Mouse (Mus musculus): Measurements from ENCODE around the gene Arsg.
A peak's percentile ranks its signal among the peaks of the same experiment; 100 is the strongest.

Arsg gene

GRCm38 (mm10) chr11:109495771-109496474, 22.7 kb downstream of the Arsg start:
- peak; percentile 63 for DNase-seq

- DNase-seq: no peak
Measured at GRCm38 (mm10) chr11:109496475-109496993, 23.4 kb downstream of the Arsg start.

DNA sequence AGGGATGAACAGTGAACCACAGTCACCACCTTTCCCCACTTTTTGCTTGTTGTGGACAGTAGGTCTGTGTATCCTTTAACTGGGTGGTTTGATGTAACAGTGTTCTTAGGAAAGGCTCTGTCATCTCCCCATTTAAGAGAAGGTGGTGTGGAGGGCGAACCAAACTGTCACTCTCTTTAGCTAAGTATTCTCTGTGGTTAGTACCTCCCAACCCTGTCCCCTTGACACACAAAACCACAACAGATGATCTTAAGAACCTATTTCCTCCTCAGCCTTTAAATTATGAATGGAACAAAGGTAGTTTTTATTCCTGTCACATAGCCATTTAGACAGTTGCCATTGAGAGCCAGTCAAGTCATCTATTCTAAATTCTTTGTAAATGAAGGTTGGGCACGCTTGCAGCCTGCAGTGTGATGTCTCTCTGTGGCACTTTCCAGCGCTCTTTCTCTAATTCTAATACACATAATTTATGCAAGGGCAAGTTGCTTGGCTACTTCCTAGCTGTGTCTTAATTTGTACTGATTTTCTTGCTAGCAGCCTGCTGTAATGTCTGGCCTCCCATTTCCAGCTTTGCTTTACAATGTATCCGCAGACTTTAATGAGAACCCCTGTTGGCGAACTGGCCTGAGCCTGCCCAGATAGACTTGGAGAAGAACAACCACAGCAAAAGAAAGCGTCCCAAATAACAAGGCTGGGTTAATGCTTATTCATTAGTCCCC, 24.0 kb downstream of the Arsg start:
- DNase-seq: no peak

- DNase-seq: no peak
Measured at GRCm38 (mm10) chr11:109497990-109498389, 24.8 kb downstream of the Arsg start.

DNA sequence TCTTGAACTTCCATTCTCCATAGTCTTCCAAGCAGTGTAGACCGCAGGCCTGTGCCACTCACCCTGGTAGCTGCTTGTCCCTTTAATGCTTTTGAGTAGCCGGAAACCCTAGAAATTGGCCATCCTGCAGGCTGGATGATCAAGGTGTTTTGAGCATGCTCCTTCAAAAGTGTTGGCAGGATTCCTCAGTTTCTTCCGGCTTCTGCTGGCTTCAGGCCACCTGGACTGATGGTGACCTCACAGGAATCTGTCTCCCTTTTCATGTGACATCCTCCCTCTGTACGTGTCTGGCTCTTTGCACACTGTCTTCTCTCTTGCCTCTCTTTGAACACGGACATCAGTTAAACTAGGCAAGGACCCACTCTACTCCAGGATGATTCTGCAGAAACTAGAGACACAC, 27.0 kb downstream of the Arsg start:
- DNase-seq: no peak

- DNase-seq: no peak
Measured at GRCm38 (mm10) chr11:109504977-109505376, 31.8 kb downstream of the Arsg start.

DNA sequence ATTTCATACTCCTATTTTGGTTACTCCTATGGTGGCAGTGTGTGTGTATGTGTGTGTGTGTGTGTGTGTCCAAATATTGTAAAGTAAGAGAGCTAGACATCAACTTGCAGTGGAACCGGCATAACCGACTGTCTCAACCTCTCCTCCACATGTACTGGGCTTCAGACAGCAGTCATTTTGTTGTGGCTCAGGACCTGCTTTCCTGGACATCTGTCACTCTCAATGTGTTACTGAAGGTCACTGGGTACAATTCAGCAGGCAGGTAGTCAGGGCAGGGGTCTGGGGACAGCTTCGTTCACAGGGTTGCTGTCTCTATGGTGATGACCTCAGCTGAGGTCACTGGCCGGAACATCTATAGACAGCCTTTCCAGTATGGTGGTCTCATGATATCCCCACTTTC, 32.6 kb downstream of the Arsg start:
- no peak for DNase-seq

- DNase-seq: no peak
Measured at GRCm38 (mm10) chr11:109507068-109507467, 33.9 kb downstream of the Arsg start.

DNA sequence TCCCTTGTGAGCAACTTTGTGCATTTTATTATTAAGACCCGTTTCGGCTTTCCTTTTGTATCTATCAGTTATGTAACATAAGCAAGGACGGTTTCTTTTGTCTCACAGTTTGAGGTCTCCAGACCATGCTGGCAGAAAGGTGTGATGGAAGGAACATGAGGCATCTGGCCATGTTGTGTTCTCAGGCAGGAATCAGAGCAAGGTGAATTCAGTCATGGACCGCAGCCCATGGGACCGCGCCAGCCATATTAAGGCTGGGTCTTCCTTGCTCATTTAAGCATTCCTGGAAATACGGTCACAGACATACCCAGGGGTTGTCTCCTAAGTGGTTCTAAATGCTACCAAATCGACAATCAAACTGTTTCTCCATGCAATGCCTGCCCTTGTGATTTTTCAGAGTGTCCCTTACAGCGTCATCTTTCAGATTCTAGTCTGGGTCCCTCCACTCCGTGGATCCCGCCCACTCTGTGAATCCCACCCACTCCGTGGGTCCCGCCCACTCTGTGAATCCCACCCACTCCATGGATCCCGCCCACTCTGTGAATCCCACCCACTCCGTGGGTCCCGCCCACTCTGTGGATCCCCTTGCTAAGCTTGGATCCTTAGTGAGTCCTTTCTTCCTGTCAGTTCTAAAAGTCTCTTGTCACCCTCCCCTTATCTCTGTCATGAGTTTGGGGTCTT, 40.0 kb downstream of the Arsg start:
- no peak for DNase-seq

DNA sequence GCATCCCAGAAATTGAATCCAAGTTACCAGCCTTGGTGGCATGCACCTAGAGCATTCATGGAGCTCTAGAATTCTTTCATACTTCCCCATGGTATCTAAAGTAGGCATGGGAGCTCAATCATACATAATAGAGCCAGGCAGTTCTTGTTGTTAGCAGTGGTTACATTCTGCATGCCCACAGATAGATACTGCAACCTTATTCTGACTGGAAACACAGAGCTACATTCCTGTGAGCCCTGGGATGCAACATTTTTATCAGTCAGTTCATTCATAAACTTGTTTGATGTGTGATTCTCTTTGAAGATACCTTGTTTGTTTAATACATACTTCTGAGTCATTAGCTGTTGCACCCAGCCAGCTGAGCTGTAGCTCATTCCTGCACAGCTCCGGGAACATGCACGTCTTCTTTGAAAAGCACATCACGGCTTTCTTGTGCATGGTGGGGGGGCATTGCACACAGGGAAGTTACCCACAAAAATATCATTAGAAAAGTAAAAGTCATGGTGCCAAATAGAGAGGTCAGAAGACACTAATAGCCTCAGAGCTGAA, 41.0 kb downstream of the Arsg start:
- DNase-seq: no peak

- DNase-seq: no peak
Measured at GRCm38 (mm10) chr11:109517330-109517729, 44.2 kb downstream of the Arsg start.

DNA sequence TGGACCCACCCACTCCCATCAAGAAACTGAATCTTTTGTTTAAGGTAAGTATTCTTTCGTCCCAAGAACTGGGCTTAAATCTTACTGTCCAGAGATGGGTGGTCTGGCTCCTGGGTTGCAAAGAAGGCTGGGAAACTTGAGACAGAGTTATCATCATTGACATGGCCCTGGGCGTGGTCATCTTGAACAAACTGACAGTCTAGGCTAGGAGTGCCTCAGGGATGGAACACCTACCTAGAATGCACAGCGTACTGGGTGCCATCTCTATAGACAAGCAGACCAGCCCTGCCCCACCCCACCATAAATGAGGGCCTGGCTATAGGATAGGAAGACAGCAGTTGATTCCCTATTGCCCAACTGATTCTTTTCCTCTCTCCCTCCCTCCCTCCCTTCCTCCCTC, 44.6 kb downstream of the Arsg start:
- no peak for DNase-seq

DNA sequence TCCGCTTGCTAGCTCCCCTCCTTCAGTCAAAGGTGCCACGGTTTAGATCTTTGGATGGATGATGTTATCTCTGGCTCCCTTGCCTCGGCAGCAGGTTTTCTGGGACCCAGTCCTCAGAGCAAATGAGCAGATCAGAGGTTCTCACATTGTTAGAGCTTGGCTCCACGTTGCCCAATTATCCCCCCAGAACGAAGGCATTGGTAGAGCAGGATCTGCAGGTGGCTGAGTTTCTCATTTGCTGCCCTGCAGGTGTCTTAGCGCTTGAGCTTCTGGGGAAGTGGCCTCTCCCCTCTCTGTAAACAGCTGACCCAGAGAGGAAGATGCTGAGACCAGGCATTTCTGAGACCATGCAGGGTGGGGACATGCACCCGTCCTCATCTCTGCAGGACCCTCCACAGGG, 47.8 kb downstream of the Arsg start:
- DNase-seq: no peak

DNA sequence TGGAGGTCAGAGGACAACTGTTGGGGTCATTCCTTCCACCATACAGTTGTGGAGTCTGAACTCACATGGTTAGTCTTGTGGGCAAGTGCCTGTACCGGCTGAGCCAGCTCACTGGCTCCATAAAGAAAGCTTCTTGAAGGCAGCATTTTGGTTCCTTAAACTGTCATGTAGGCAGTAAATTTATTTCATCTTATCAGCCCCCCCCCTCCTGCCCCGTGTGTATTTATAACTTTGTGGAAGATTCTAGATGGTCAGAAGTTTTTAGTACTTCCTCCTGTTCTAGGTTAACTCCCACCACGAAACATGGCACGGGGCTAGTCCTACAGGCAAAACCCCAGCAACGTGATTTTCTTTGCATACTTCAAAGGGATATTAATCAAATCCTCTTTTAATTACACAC, 51.7 kb downstream of the Arsg start:
- no peak for DNase-seq

GRCm38 (mm10) chr11:109525571-109525970, 52.4 kb downstream of the Arsg start:
- no peak for DNase-seq

GRCm38 (mm10) chr11:109530030-109530429, 56.9 kb downstream of the Arsg start:
- DNase-seq: no peak

DNA sequence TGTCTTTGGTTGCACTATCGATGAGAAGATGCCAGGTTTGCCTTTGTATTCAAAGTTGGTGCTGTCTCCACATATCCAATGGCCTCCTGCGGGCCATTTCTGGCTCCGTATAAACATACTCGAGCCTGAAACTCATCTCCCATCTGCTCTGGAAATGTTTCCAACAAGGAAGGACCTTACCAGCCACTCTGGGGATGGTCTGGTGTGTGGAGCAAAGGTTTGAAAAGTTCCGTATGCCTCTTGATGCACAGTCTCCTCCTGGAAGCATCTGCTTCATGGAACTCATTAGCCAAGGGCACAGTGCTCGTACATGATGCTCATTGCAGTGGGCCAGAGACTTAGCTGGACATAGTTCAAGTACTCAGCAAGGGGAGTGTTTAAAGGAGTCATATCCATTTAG, 62.8 kb downstream of the Arsg start:
- no peak for DNase-seq

DNA sequence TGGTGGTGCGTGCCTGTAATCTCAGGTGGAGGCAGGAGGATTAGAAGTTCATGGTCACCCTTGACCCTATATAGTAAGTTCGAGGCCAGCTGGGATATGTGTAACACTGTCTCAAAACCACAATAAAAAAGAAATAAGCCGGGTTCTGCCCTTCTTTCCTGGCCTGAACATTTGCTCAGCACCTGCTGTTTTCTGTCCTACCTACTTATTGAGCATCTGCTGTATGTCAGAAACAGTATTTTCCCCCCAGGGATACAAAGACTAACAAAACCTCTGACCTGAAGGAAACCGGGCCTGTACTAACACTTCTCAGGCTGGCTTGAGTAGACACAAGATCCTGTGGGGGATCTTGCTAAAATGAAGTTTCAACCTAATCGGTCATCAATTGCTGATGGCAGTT, 63.8 kb downstream of the Arsg start:
- DNase-seq: no peak

DNA sequence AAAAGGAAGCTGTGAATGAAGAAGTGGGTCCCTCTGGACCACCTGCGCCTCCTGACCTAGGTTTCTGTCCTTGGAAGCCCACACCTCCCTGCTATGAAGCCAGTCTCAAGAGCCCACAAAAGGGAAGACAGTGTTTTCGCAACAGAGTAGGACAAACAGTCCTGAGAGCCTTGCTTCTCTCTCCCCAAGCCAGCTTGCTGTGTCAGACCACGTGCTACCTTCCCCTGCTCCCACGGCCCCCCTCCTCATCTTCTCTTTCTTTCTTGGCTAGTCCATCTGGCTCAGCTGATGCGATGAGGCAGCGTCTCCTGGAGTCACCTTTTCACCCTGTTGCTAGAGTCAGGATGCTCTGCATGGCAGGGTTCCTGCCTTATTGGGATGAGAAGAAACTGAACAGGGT, 66.1 kb downstream of the Arsg start:
- no peak for DNase-seq

DNA sequence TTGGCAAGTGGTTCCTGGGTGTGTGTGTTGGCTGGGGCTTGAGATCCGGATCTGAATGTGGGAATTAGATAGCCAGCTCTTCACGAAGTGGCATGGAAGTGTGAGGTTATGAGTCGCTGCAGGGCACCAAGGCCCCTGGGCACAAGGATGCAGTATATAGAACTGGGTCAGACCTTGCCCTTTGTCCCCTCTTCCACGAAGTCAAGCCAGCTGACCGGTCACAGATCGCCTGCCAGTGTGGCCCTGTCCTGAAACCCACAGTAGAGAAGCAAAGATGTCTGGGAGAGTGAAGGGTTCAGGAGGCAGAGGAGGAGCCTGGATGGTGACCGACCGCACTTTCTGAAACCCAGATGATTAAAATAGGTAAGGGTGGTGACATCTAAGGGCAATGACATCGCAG, 70.3 kb downstream of the Arsg start:
- DNase-seq: no peak

- no peak for DNase-seq
Measured at GRCm38 (mm10) chr11:109544432-109544831, 71.3 kb downstream of the Arsg start.

- no peak for DNase-seq
Measured at GRCm38 (mm10) chr11:109545265-109545664, 72.1 kb downstream of the Arsg start.

DNA sequence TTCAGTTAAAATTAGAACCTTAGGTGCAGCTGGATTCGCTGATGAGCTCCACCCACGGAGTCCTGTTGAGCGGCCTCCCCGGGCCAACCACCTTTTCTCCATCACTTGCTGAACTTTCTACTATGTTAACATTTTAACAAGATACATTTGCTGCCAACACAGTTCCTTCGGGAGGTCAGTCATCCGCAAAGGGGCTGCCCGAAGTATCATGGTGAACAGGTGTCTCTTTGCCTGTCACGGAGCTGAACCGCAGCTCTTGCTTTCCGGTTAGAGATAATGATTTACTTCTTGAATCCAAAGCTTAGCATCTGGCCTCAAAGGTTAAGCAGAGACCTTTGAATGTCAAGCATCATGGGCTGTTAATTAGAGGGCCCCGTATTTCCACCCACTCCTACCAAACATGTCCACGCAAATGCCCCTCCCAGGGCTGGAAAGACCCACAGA, 72.5 kb downstream of the Arsg start:
- DNase-seq: no peak
